Mouse (Mus musculus) stomach, postnatal 0 days (tissue): ENCODE data around the gene Fbxl3. TPM values are rescaled to one million over a fixed set of nuclear protein-coding genes. Genes with fewer than 3 reads are reported as not detected.
A peak's percentile ranks its signal among the peaks of the same experiment; 100 is the strongest.

Experiments used
- ATAC-seq: fragments of 200-750 bp; cut with Nextera tagmentation; 2 replicates; pipeline ENCODE4 v1.8.0; 2017; ENCODE audit not compliant: low FRiP score, low TSS enrichment
- DNase-seq: peaks from one replicate; pipeline ENCODE4 v3.0.0-alpha.2; 2016; ENCODE audit warnings: low spot score
- H3K27ac ChIP-seq: fragments of 300-500 bp; sonication (generic); replicated peaks from 2 replicates; pipeline ENCODE4 v1.5.1; 2014; ENCODE audit warnings: mild to moderate bottlenecking, control low read depth
- H3K27me3 ChIP-seq: fragments of 300-500 bp; sonication (generic); 2 replicates; pipeline ENCODE4 v1.6.1; 2014; ENCODE audit warnings: low read length; ENCODE audit not compliant: control insufficient read depth, insufficient read depth
- H3K36me3 ChIP-seq: fragments of 300-500 bp; sonication (generic); 2 replicates; pipeline ENCODE4 v1.6.1; 2014; ENCODE audit warnings: low read length, mixed read lengths; ENCODE audit not compliant: control insufficient read depth, insufficient read depth
- H3K4me1 ChIP-seq: fragments of 300-500 bp; sonication (generic); replicated peaks from 2 replicates; pipeline ENCODE4 v1.6.1; 2014; ENCODE audit warnings: antibody characterized with exemption; ENCODE audit not compliant: control insufficient read depth, insufficient read depth
- H3K4me2 ChIP-seq: fragments of 300-500 bp; sonication (generic); replicated peaks from 2 replicates; pipeline ENCODE4 v1.6.1; 2014; ENCODE audit warnings: low read depth, mild to moderate bottlenecking, control low read depth, moderate library complexity
- H3K4me3 ChIP-seq: fragments of 300-500 bp; sonication (generic); 2 replicates; pipeline ENCODE4 v1.5.1; 2014; ENCODE audit warnings: low read depth, low read length, control low read depth
- H3K9ac ChIP-seq: fragments of 300-500 bp; sonication (generic); 2 replicates; pipeline ENCODE4 v1.6.1; 2014; ENCODE audit warnings: mild to moderate bottlenecking, low read length, control low read depth, mixed read lengths
- H3K9me3 ChIP-seq: fragments of 300-500 bp; sonication (generic); 2 replicates; pipeline ENCODE4 v1.6.1; 2016; ENCODE audit warnings: low read length; ENCODE audit not compliant: control insufficient read depth
- CTCF ChIP-seq: IDR thresholded peaks from 2 replicates; pipeline ENCODE4 v1.5.1; 2016; ENCODE audit warnings: antibody characterized with exemption, low read depth, mild to moderate bottlenecking, moderate library complexity
- EP300 ChIP-seq: optimal IDR thresholded peaks from 2 replicates; pipeline ENCODE3; 2016; ENCODE audit warnings: antibody characterized with exemption
- WGBS: fragments of 180-500 bp; shearing (Covaris S2); extraction: QIAGEN DNeasy Blood & Tissue Kit; methylation state at CpG from one replicate; pipeline ENCODE4 v1.1.7; 2014; 5-methylcytosine and 5-hydroxymethylcytosine counted together
- polyA plus RNA-seq: library from polyadenylated mRNA; unstranded; fragments of >200 nt; fragmentation: Nextera tagmentation; extraction: Ambion mirVana; gene quantifications from 2 replicates; pipeline ENCODE4 v1.2.1, GENCODE M21; 2015

Fbxl3 gene
- polyA plus RNA-seq, 1 experiment from 2014 or later: 16.2 TPM

- Histone ChIP-seq H3K4me1 (no peaks in the 10 kb centered on the region), H3K4me3 (no peak overlapping the region), H3K27ac (no peak overlapping the region), H3K27me3 (no peaks in the 10 kb centered on the region), H3K9me3 (no peaks in the 10 kb centered on the region), H3K4me2 (no peak overlapping the region), H3K36me3 (no peaks in the 10 kb centered on the region), H3K9ac (no peak overlapping the region)
- TF ChIP-seq CTCF (no peak), EP300 (no peak)
- no peak for DNase-seq
- ATAC-seq: no peak
- 83% methylated on average over 11 of the region's 11 CpGs for WGBS
Observed at GRCm38 (mm10) chr14:103048292-103049086, 50.9 kb downstream of the Fbxl3 start.

GRCm38 (mm10) chr14:103046677-103047076 lies 52.7 kb downstream of the Fbxl3 start, which contains the start of gene Acod1:
TSS of gene Acod1 (plus strand) at chr14:103046977.
- 75% methylated on average over 2 of the region's 2 CpGs for WGBS
- DNase-seq: no peak
- no peak for TF ChIP-seq EP300
- TF ChIP-seq CTCF: no peak
- ATAC-seq: no peak
- Histone ChIP-seq H3K4me2 (no peak within 1 kb of the TSS), H3K4me3 (no peak within 1 kb of the TSS), H3K9me3 (no peaks in the 10 kb centered on the region), H3K36me3 (no peaks in the 10 kb centered on the region), H3K27ac (no peak within 1 kb of the TSS), H3K4me1 (no peaks in the 10 kb centered on the region), H3K27me3 (no peaks in the 10 kb centered on the region), H3K9ac (no peak within 1 kb of the TSS)

GRCm38 (mm10) chr14:103037016-103037415 lies 62.4 kb downstream of the Fbxl3 start:
- DNase-seq (no peak), ATAC-seq (no peak)
- H3K4me3 ChIP-seq: no peak overlapping the region
- no peak overlapping the region for H3K4me2 ChIP-seq
- TF ChIP-seq EP300 (no peak), CTCF (no peak)
- H3K27ac ChIP-seq: no peak overlapping the region
- no peaks in the 10 kb centered on the region for H3K36me3 ChIP-seq
- H3K9ac ChIP-seq: no peak overlapping the region
- no peaks in the 10 kb centered on the region for H3K4me1 ChIP-seq
- WGBS: 80% methylated on average over 3 of the region's 3 CpGs
- H3K9me3 ChIP-seq: no peaks in the 10 kb centered on the region
- H3K27me3 ChIP-seq: no peaks in the 10 kb centered on the region

- WGBS: 82% methylated on average over 9 of the region's 9 CpGs
- ATAC-seq: no peak
- no peak for DNase-seq
Observed at GRCm38 (mm10) chr14:103034076-103034475, 65.3 kb downstream of the Fbxl3 start.

GRCm38 (mm10) chr14:103033271-103033823 lies 66.0 kb downstream of the Fbxl3 start:
- DNase-seq (no peak), ATAC-seq (peak; percentile 29; the same call in 1 of the 2 replicates)
- no peak overlapping the region for H3K4me3 ChIP-seq
- no peaks in the 10 kb centered on the region for H3K4me1 ChIP-seq
- TF ChIP-seq EP300 (no peak), CTCF (no peak)
- H3K4me2 ChIP-seq: no peak overlapping the region
- H3K9ac ChIP-seq: no peak overlapping the region
- H3K27ac ChIP-seq: no peak overlapping the region
- no peaks in the 10 kb centered on the region for H3K27me3 ChIP-seq
- WGBS: 40% methylated on average over 10 of the region's 10 CpGs
- no peaks in the 10 kb centered on the region for H3K36me3 ChIP-seq
- no peaks in the 10 kb centered on the region for H3K9me3 ChIP-seq

More at GRCm38 (mm10) chr14:103034076-103034475, 65.3 kb downstream of the Fbxl3 start:
- no peak overlapping the region for H3K4me3 ChIP-seq
- TF ChIP-seq CTCF (no peak), EP300 (no peak)
- H3K27me3 ChIP-seq: no peaks in the 10 kb centered on the region
- H3K9ac ChIP-seq: no peak overlapping the region
- H3K4me2 ChIP-seq: no peak overlapping the region
- H3K36me3 ChIP-seq: no peaks in the 10 kb centered on the region
- no peaks in the 10 kb centered on the region for H3K9me3 ChIP-seq
- no peaks in the 10 kb centered on the region for H3K4me1 ChIP-seq
- H3K27ac ChIP-seq: no peak overlapping the region

Other genes starting within 250 kb of the Fbxl3 start
- 6.1 and 8.1 TPM in 2 replicates for gene Kctd12, start 116.9 kb downstream of the Fbxl3 start, polyA plus RNA-seq
- not detected in 2 replicates for gene Acod1, start 52.6 kb downstream of the Fbxl3 start, polyA plus RNA-seq
- gene Cln5, start 29.4 kb downstream of the Fbxl3 start, polyA plus RNA-seq: 21.8 and 21.9 TPM in 2 replicates
- gene Mycbp2, start 247.2 kb upstream of the Fbxl3 start, polyA plus RNA-seq: 21.2 and 21.3 TPM in 2 replicates